Mouse (Mus musculus) MEL (cell line): Measurements from ENCODE around the gene Tomm40.
A peak's percentile ranks its signal among the peaks of the same experiment; 100 is the strongest.

ENCODE experiments used
- CTCF ChIP-seq, 3 experiments: IDR thresholded peaks in 2 of 3; conservative IDR thresholded peaks in 1 of 3; 2 replicates each; pipeline ENCODE4 v1.5.1; 2011 to 2012; ENCODE audit warnings: low read length in 3 of 3, low read depth in 2 of 3, mild to moderate bottlenecking in 2 of 3, improper control_type of control experiment in 1 of 3, inconsistent platforms in 1 of 3, mixed read lengths in 1 of 3, moderate library complexity in 1 of 3; ENCODE audit not compliant: control insufficient read depth in 1 of 3, insufficient read depth in 1 of 3, poor library complexity in 1 of 3, severe bottlenecking in 1 of 3
- EP300 ChIP-seq, 2 experiments: IDR thresholded peaks; 2 replicates each; pipeline ENCODE4 v1.6.1; 2011; ENCODE audit warnings: improper control_type of control experiment in 2 of 2, low read length in 2 of 2, low read depth in 1 of 2, mild to moderate bottlenecking in 1 of 2
- MAFK ChIP-seq: IDR thresholded peaks from 2 replicates; pipeline ENCODE4 v1.6.1; 2011; ENCODE audit warnings: low read depth, mild to moderate bottlenecking, low read length, improper control_type of control experiment, borderline replicate concordance
- MAX ChIP-seq: IDR thresholded peaks from 2 replicates; pipeline ENCODE4 v1.6.1; 2011; ENCODE audit warnings: low read length, improper control_type of control experiment
- POLR2A ChIP-seq, 2 experiments: IDR thresholded peaks; 2 replicates each; pipeline ENCODE4 v1.6.1; 2011 to 2012; ENCODE audit warnings: low read length in 2 of 2, mild to moderate bottlenecking in 2 of 2, control low read depth in 1 of 2, improper control_type of control experiment in 1 of 2, low read depth in 1 of 2, moderate library complexity in 1 of 2; ENCODE audit not compliant: control insufficient read depth in 1 of 2, insufficient read depth in 1 of 2, poor library complexity in 1 of 2
- SMC3 ChIP-seq: IDR thresholded peaks from 2 replicates; pipeline ENCODE4 v1.6.1; 2011; ENCODE audit warnings: low read depth, low read length, improper control_type of control experiment
- TAL1 ChIP-seq: IDR thresholded peaks from 2 replicates; pipeline ENCODE4 v1.6.1; 2012; ENCODE audit warnings: mild to moderate bottlenecking, inconsistent platforms, low read length, moderate library complexity, mixed read lengths
- UBTF ChIP-seq: IDR thresholded peaks from 2 replicates; pipeline ENCODE4 v1.6.1; 2012; ENCODE audit warnings: low read depth, mild to moderate bottlenecking, inconsistent platforms, low read length, improper control_type of control experiment, moderate library complexity, borderline replicate concordance; ENCODE audit not compliant: insufficient read depth
- USF1 ChIP-seq: IDR thresholded peaks from 2 replicates; pipeline ENCODE4 v1.6.1; 2014; ENCODE audit warnings: low read depth, mild to moderate bottlenecking, inconsistent platforms, low read length, improper control_type of control experiment, moderate library complexity
- USF2 ChIP-seq, 2 experiments: IDR thresholded peaks; 2 replicates each; pipeline ENCODE4 v1.6.1; 2011 to 2012; ENCODE audit warnings: improper control_type of control experiment in 2 of 2, low read length in 2 of 2, borderline replicate concordance in 1 of 2, inconsistent platforms in 1 of 2, low read depth in 1 of 2, mild to moderate bottlenecking in 1 of 2; ENCODE audit not compliant: insufficient read depth in 1 of 2

DNA sequence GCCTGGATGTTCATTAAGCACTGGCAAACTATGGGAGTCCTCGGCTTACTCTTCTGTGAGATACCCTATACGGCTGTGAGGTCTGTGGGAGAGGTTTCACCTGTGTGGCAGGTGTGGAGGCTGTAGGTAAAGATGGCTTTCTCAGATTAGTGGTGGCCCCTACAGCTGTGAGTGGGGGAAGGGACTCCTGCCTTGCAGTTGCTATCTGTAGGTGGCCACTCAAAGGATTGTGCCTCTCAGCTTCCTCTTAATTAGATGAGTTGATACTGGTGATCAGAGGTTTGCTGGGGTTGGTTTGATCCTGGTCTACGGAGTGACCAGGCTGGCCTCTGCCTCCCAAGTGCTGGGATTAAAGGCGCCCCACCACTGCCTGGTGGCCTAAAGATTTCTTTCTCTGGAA lies 10.8 kb downstream of the Tomm40 start:
- TF ChIP-seq MAFK (no peak), TAL1 (no peak), USF1 (no peak), POLR2A (IDR thresholded peaks at IDR 0.05; ENCODE audit: control insufficient read depth in 1 of 2, insufficient read depth in 1 of 2, low read depth in 1 of 2, low read length in 2 of 2, poor library complexity in 1 of 2) (no peak), CTCF (IDR thresholded peaks at IDR 0.05 in 2 of 3, conservative IDR thresholded peaks at IDR 0.05 in 1 of 3; ENCODE audit: control insufficient read depth in 1 of 3, insufficient read depth in 1 of 3, low read depth in 2 of 3, low read length in 3 of 3, poor library complexity in 1 of 3, severe bottlenecking in 1 of 3) (no peak), MAX (no peak), EP300 (IDR thresholded peaks at IDR 0.05; ENCODE audit: low read depth in 1 of 2, low read length in 2 of 2) (peak; percentile 15 to 53; a peak in 1 of 4 replicates), USF2 (IDR thresholded peaks at IDR 0.05; ENCODE audit: borderline replicate concordance in 1 of 2, insufficient read depth in 1 of 2, low read depth in 1 of 2, low read length in 2 of 2) (no peak), UBTF (no peak), SMC3 (no peak)
